In genomic region chr16:97673576-97673975, GRCm38 (mm10) we compare ENCODE assay signal across 26 mouse cellular contexts.
DNase-seq lines count a peak whose midpoint lies in the region; ATAC-seq and TF ChIP-seq lines count a peak whose summit lies in the region.
"Had no signal": no experiment of that assay in that cellular context is flagged by ENCODE, and none has a peak within 500 bp of the region (broad histone marks: within the 10 kb centered on the region; RNA-seq: fewer than 3 reads in every experiment).

No protein-coding gene starts in this region.

- ATAC-seq in hindbrain, postnatal 0 days, result peak; percentile 75
- no peak for ATAC-seq in hindbrain, embryonic 11.5 days (ENCODE audit: low FRiP score)
- no peak for ATAC-seq in liver, embryonic 11.5 days (replicated peaks; ENCODE audit: low FRiP score)
- ATAC-seq in frontal cortex, adult (ENCODE audit: low TSS enrichment), result no peak
- ATAC-seq: forebrain, embryonic 14.5 days; hindbrain, embryonic 16.5 days; inflammation-experienced regulatory T-cells, adult 6 months; intestine, embryonic 16.5 days; Patski had no signal

- H3K9ac ChIP-seq in hindbrain, postnatal 0 days (replicated peaks; ENCODE audit: low read length), result no peak overlapping the region
- no peak overlapping the region for H3K9ac ChIP-seq in hindbrain, embryonic 11.5 days (ENCODE audit: low read depth, low read length)
- no peak overlapping the region for H3K9ac ChIP-seq in liver, embryonic 11.5 days (ENCODE audit: low read depth, low read length)
- H3K9ac ChIP-seq: embryonic facial prominence, embryonic 12.5 days; embryonic facial prominence, embryonic 15.5 days; heart, embryonic 13.5 days; hindbrain, embryonic 13.5 days had no signal

- H3K4me3 ChIP-seq in cerebellum, adult 2 months (replicated peaks; ENCODE audit: insufficient read depth, low read depth, low read length), result no peak overlapping the region
- H3K4me3 ChIP-seq in hindbrain, postnatal 0 days (ENCODE audit: low read length), result no peak overlapping the region
- H3K4me3 ChIP-seq in hindbrain, embryonic 11.5 days (ENCODE audit: low read depth, low read length), result no peak overlapping the region
- no peak overlapping the region for H3K4me3 ChIP-seq in liver, embryonic 11.5 days (ENCODE audit: low read depth, low read length)
- H3K4me3 ChIP-seq: embryonic facial prominence, embryonic 12.5 days; embryonic facial prominence, embryonic 15.5 days; gastrocnemius, adult 2 months; heart, embryonic 10.5 days; heart, embryonic 13.5 days; hindbrain, embryonic 13.5 days had no signal

- WGBS in cerebellum, adult 2 months, result 41% methylated on average over 2 of the region's 2 CpGs
- 66% methylated on average over 2 of the region's 2 CpGs for WGBS in hindbrain, postnatal 0 days
- WGBS in hindbrain, embryonic 11.5 days, result 84% methylated on average over 2 of the region's 2 CpGs
- 81% methylated on average over 2 of the region's 2 CpGs for WGBS in liver, embryonic 11.5 days

- peak; percentile 32 to 43 for DNase-seq in cerebellum, postnatal 10 days
- DNase-seq in cerebellum, adult 2 months, result no peak
- peak; percentile 12 for DNase-seq in hindbrain, postnatal 0 days (ENCODE audit: low spot score)
- DNase-seq in hindbrain, embryonic 11.5 days (ENCODE audit: low spot score), result no peak
- peak; percentile 23 for DNase-seq in retina, postnatal 1 day
- no peak for DNase-seq in retina, embryonic 14.5 days (ENCODE audit: low spot score)
- DNase-seq in liver, embryonic 11.5 days (ENCODE audit: low spot score), result no peak
- DNase-seq: adrenal gland, postnatal 10 days; adrenal gland, postnatal 36 days; cerebellum, adult 11-12 months; cerebellum, adult 9-10 months; gastrocnemius, adult 2 months; gastrocnemius, postnatal 14 days; heart, adult 18-20 months; heart, postnatal 14 days had no signal

- no peak overlapping the region for H3K27ac ChIP-seq in cerebellum, adult 2 months (ENCODE audit: insufficient read depth, low read length)
- no peak overlapping the region for H3K27ac ChIP-seq in hindbrain, postnatal 0 days
- H3K27ac ChIP-seq in hindbrain, embryonic 11.5 days (ENCODE audit: low read depth, low read length), result no peak overlapping the region
- H3K27ac ChIP-seq in liver, embryonic 11.5 days (ENCODE audit: low read depth, low read length), result no peak overlapping the region
- H3K27ac ChIP-seq: embryonic facial prominence, embryonic 12.5 days; embryonic facial prominence, embryonic 15.5 days; gastrocnemius, adult 2 months; heart, embryonic 13.5 days; hindbrain, embryonic 13.5 days had no signal

- TF ChIP-seq POLR2A in cerebellum, adult 2 months (IDR thresholded peaks at IDR 0.05; ENCODE audit: borderline replicate concordance, insufficient read depth, low read length), result no peak

- no peaks in the 10 kb centered on the region for H3K27me3 ChIP-seq in cerebellum, adult 2 months (ENCODE audit: control insufficient read depth, insufficient read depth, low read length)
- H3K27me3 ChIP-seq in hindbrain, postnatal 0 days (ENCODE audit: insufficient read depth, low read length), result no peaks in the 10 kb centered on the region
- H3K27me3 ChIP-seq in hindbrain, embryonic 11.5 days (ENCODE audit: control insufficient read depth, insufficient read depth, low read length), result no peaks in the 10 kb centered on the region
- H3K27me3 ChIP-seq in liver, embryonic 11.5 days (replicated peaks; ENCODE audit: control insufficient read depth, insufficient read depth, low read length), result no peaks in the 10 kb centered on the region
- H3K27me3 ChIP-seq: embryonic facial prominence, embryonic 12.5 days; embryonic facial prominence, embryonic 15.5 days; hindbrain, embryonic 13.5 days; Patski had no signal

- no peaks in the 10 kb centered on the region for H3K36me3 ChIP-seq in hindbrain, postnatal 0 days (ENCODE audit: insufficient read depth, low read length)
- no peaks in the 10 kb centered on the region for H3K36me3 ChIP-seq in hindbrain, embryonic 11.5 days (ENCODE audit: control insufficient read depth, insufficient read depth, low read length)
- H3K36me3 ChIP-seq in liver, embryonic 11.5 days (ENCODE audit: control insufficient read depth, insufficient read depth, low read length), result no peaks in the 10 kb centered on the region
- H3K36me3 ChIP-seq: embryonic facial prominence, embryonic 12.5 days; embryonic facial prominence, embryonic 15.5 days; heart, embryonic 10.5 days; heart, embryonic 13.5 days; hindbrain, embryonic 13.5 days had no signal

- TF ChIP-seq CTCF in cerebellum, adult 2 months (IDR thresholded peaks at IDR 0.05; ENCODE audit: borderline replicate concordance, insufficient read depth, low read depth, low read length), result no peak
- no peak for TF ChIP-seq CTCF in hindbrain, postnatal 0 days (IDR thresholded peaks at IDR 0.05; ENCODE audit: low read depth)

- H3K4me1 ChIP-seq in cerebellum, adult 2 months (ENCODE audit: control insufficient read depth, insufficient read depth, low read length), result peaks cover 25% of the 10 kb centered on the region
- no peaks in the 10 kb centered on the region for H3K4me1 ChIP-seq in hindbrain, postnatal 0 days (ENCODE audit: insufficient read depth, low read length)
- H3K4me1 ChIP-seq in hindbrain, embryonic 11.5 days (replicated peaks; ENCODE audit: control insufficient read depth, insufficient read depth, low read length), result no peaks in the 10 kb centered on the region
- no peaks in the 10 kb centered on the region for H3K4me1 ChIP-seq in liver, embryonic 11.5 days (replicated peaks; ENCODE audit: control insufficient read depth, insufficient read depth, low read length)
- H3K4me1 ChIP-seq: embryonic facial prominence, embryonic 12.5 days; embryonic facial prominence, embryonic 15.5 days; hindbrain, embryonic 13.5 days had no signal

- no peak overlapping the region for H3K4me2 ChIP-seq in hindbrain, postnatal 0 days (ENCODE audit: low read depth, low read length)
- no peak overlapping the region for H3K4me2 ChIP-seq in hindbrain, embryonic 11.5 days (replicated peaks; ENCODE audit: low read depth, low read length)
- no peak overlapping the region for H3K4me2 ChIP-seq in liver, embryonic 11.5 days
- H3K4me2 ChIP-seq: embryonic facial prominence, embryonic 12.5 days; embryonic facial prominence, embryonic 15.5 days; heart, embryonic 13.5 days; hindbrain, embryonic 13.5 days had no signal

- H3K9me3 ChIP-seq in hindbrain, postnatal 0 days (ENCODE audit: low read length), result no peaks in the 10 kb centered on the region
- H3K9me3 ChIP-seq in hindbrain, embryonic 11.5 days (ENCODE audit: control insufficient read depth, low read length), result no peaks in the 10 kb centered on the region
- no peaks in the 10 kb centered on the region for H3K9me3 ChIP-seq in liver, embryonic 11.5 days (ENCODE audit: control insufficient read depth, low read length)
- H3K9me3 ChIP-seq: embryonic facial prominence, embryonic 12.5 days; embryonic facial prominence, embryonic 15.5 days; heart, embryonic 10.5 days; heart, embryonic 13.5 days; hindbrain, embryonic 13.5 days had no signal

Comparison
In these comparisons a context has a peak if more than half of its experiments do, and no peak if none do; other contexts are left out.
1. DNase-seq: peak in cerebellum, postnatal 10 days (2 of 2), hindbrain, postnatal 0 days (single experiment) and retina, postnatal 1 day (single experiment); none in cerebellum, adult 2 months (0 of 2), hindbrain, embryonic 11.5 days (single experiment), retina, embryonic 14.5 days (single experiment) and liver, embryonic 11.5 days (single experiment).